Mouse (Mus musculus) gastrocnemius, postnatal 10 days (tissue): ENCODE data around the gene Prkch. TPM values are rescaled to one million over a fixed set of nuclear protein-coding genes. Genes with fewer than 3 reads are reported as not detected.

Source experiments
- DNase-seq: peaks from one replicate; pipeline ENCODE4 v3.0.0; 2021; ENCODE audit warnings: mixed read lengths
- total RNA-seq, 2 experiments: library from RNA; stranded (reverse); gene quantifications; 2 replicates each; pipeline ENCODE4 v1.2.3; 2021

Prkch gene
- total RNA-seq, 2 experiments from 2014 or later, result 10.8 to 13.0 TPM

GRCm38 (mm10) chr12:73583318-73583717, 1.3 kb upstream of the Prkch start:
- DNase-seq, result no peak

DNA sequence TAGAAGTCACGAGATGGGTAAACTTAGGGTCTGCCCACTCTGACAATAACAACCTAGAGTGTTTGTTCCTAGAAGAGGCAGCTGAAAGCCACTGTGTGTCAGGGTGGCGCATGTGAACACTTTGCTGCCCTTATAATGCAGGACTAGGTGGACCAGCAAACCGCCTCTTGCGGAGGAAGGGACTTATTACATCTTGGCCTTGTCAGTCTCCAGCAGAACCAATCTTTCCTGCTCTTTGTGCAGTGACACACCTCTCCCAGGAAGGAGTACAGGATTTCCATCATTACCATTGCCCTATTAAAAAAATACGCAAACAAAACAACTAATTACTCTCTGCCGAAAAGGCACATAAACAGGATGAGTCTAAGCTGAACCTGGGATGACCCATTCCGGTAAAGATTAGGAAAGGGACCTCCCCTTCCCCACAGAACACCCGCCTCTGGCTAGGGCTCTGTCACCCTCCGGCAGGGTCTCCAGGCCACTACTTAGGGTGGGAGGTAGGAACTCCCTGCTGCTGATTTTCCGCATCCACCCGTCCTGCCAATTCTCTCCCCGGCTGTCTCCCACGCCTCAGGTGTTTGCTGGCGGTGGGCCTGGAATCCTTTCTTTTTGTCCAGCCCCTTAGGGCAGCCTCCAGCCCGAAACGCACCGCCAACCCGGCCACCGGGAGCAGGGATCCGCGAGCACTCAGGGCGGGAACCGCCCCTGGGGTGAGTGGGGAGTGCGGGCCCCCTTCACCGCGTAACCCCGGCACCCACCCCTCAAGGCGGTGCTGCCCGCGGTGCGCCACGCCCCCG, 585 bp upstream of the Prkch start:
- DNase-seq, result peak; percentile 37

DNA sequence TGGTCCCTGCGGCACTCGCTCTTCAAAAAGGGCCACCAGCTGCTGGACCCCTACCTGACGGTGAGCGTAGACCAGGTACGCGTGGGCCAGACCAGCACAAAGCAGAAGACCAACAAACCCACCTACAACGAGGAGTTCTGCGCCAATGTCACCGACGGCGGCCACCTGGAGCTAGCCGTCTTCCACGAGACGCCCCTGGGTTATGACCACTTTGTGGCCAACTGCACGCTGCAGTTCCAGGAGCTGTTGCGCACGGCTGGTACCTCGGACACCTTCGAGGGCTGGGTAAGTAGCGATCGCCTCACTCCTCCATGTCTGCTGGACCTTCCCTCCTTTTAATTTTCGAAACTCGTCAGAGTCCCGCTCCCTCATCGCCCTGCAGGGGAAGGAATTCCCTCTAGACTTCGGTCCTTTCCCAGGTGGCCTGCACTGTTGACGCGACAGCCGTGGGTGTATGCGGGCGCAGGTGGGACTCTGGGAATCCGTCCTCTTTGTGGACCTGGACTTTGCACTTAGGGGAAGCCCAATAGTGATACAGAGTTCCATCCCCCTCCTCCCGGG, 725 bp downstream of the Prkch start:
- peak; percentile 9 for DNase-seq

DNA sequence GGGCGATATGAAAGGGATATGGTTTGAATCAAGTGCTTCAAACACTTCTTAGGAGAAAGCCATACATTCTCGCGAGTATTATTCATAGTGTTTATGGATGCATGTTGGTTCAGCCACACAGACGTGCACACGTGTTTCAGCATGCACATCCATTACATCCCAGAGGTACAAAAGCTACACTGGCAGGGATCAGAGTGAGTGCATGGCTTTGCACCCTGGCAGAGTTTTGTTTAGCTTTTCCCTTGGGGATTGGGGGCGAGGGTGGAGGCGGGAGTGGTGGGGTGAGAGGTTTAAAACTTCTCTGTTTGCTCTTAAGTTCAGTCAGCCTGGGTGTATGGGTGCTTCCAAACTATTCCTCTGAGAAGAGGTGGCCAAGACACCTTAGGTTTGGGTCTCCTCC, 1.3 kb downstream of the Prkch start:
- no peak for DNase-seq

DNA sequence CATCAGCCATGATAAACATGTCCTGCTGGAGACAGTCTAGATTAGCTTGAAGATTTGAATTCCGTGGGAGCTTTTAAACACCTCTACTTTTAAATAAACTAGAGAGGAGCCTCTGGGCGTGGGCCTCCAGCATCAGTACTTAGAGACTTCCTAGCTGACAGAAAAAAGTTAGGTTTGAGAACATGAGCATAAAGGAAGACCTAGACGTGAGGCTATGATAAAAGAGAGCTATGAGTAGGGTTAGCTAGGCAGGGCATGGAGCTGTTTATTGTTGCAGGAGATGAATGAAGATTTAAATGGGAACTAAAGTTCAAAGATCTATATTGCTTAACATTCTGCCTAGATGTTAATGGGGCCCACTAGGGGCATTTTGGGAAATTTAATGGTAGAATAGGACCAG, 2.7 kb downstream of the Prkch start:
- no peak for DNase-seq

- no peak for DNase-seq
Measured at GRCm38 (mm10) chr12:73590627-73591276, 6.2 kb downstream of the Prkch start.

DNA sequence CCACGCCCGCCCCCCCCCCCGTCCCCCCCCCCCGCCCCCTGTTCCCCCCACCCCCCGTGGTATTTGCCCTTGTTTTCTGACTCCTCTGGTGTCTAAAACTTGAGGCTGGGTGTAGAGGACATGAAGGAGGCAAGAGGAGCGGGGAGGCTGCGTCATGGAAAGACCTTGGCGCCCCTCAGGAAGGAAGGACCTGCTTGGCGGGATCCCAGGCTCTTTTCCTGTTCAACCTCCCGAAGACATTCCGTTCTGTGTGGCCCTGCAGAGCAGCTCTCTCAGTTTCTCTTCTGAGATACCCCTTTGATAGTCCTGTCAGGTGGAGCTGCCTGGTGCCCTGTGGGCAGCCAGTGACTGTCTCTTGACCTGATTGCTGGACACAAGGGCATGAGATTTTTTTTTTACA, 7.0 kb downstream of the Prkch start:
- peak; percentile 31 for DNase-seq

GRCm38 (mm10) chr12:73593021-73593798, 8.6 kb downstream of the Prkch start:
- no peak for DNase-seq

DNA sequence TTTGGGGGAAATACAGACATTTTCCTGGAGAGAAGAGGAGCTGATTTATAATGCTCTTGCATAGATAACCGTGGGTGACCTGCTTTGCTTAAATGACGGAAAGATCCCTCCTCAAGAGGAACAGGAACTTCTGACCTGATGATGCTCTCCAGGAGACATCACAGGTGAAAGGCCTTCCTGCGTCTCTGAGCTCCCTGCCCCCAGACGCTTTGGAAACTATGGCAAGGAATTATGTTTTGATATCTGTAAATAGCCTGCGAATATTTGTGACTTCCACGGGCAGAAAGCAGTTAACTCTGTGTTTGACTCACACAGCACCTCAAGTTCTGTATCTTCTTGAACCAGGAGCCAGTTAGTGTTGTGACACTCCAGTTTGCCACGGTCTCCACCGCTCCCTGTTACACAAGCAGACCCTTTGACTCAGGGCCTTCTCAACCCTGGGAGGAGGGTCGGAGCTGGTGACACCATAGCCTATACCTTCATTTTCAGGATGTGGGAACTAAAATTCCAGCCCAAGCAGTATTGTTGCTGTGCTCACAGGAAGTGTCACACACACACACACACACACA, 9.7 kb downstream of the Prkch start:
- DNase-seq, result no peak

- DNase-seq, result no peak
Measured at GRCm38 (mm10) chr12:73595226-73595625, 10.6 kb downstream of the Prkch start.

DNA sequence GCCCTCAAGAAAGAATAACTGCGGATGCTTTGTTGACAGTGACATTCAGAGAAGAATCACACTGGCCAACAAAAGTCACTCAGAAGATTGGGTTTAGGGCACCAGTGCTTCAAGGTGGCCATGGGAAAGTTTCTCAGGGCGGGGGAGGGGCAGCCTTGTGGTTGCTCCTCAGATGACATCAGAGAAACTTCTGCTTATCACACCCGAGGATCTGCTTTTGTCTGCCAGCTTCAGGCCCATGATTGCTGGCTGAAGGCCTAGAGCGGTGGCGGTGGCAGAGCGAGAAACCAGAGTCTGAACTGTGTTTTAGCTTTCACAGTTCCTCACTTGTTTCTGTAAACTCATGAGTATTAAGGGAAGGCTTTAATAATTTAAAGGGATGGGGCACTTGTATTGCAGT, 13.6 kb downstream of the Prkch start:
- DNase-seq, result no peak

GRCm38 (mm10) chr12:73600457-73600856, 15.9 kb downstream of the Prkch start:
- DNase-seq, result no peak

- no peak for DNase-seq
Measured at GRCm38 (mm10) chr12:73602974-73603373, 18.4 kb downstream of the Prkch start.

GRCm38 (mm10) chr12:73603653-73604052, 19.1 kb downstream of the Prkch start:
- DNase-seq, result no peak

- no peak for DNase-seq
Measured at GRCm38 (mm10) chr12:73604762-73605161, 20.2 kb downstream of the Prkch start.

GRCm38 (mm10) chr12:73605174-73605573, 20.6 kb downstream of the Prkch start:
- no peak for DNase-seq

DNA sequence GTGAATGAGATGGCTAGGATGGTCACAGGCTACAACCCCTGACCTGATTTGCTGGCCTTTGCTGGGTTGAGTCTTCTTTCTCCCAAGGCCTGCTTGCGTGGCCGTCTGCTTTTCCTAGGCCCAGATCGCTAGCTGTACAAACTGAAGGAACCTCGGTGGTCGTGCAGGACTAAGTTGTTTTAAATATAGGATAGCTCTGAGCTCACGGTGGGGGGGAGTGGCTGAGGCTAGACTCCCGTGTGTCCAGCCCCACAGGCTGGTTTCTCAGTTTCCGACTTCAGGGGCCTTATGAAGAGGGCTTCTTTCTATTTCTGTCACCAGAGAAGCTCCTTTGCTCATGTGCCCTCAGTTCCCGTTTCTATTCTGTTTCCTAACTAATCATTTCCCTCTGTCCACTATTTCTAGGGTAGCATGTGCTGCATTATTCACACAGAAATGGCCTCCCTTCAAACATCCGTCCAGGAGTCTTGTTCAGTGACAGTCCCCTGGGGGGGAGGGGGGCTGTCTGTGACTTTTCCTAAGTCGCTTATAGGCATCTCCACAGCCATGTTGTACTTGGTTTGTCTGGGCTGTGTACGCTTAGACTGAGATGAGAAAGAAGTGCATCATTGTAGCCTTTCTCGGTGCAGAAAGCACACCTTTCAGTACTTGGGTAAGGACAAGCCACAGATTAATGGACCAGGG, 22.9 kb downstream of the Prkch start:
- DNase-seq, result no peak

- no peak for DNase-seq
Measured at GRCm38 (mm10) chr12:73608065-73608397, 23.4 kb downstream of the Prkch start.

DNA sequence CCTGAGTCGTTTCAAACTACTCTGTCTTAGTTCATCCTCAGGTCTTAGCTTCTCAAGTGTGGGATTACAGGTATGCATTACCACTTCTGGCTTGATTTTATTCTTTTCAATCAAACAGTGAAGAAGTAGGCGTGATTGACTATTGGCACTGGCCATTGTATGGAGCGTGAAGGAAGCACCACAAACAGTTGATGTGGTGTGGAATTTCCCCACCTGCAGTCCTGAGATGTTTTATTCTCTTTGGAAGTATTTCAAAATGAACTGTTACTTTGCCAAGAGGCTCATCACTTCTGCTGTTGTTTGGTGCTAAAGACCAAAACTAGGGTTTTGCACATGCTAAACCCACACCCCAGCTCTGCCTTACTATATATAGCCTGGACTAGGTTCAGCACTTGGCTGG, 24.7 kb downstream of the Prkch start:
- no peak for DNase-seq

DNA sequence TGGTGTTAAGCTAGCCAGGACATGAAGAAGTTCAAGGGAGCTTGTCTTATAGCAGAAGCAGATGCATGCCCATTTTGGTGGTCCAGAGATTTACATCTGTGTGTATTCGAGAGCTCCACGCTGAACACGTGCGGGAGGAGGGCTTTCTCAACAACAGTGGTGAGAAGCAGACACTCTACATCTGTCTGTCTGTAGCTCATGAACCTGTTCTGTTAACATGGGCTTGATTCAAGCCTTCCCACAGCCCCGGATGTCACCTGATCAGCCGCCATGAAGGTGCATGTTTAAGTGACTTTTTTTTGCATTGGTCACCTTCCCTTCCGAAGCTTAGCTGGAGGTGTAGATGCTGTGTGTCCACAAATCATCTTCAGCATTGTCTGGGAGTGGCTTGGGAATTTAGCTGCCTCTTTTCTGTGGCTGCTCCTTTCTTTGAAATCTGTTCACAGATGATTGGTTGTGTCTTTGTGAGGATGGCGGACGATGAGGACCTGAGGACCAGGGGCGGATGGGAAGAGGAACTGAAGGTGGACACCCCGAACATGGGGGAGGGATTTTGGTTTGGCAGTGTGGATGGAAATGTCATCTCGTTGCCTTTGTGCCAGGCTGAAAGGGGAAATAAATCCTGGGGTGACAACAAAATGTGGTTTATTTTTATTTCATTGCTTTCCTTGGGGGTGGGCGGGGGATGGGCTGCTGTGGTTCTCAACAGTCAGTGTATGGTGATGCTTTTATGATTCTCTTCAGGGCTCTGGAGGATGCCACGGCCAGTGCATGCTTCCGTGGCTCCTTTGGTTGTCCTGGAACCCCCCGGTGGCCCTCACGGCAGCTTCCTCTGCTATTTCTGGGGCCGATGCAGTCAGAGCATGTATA, 25.3 kb downstream of the Prkch start:
- DNase-seq, result no peak

GRCm38 (mm10) chr12:73610831-73611370, 26.3 kb downstream of the Prkch start:
- DNase-seq, result no peak
